Mouse (Mus musculus): Measurements from ENCODE around the gene Grpr. TPM values are rescaled to one million over a fixed set of nuclear protein-coding genes. Genes with fewer than 3 reads are reported as not detected.

Grpr gene
- 0.35 and 0.80 TPM in 2 replicates for polyA plus RNA-seq (2015; fragmentation: Nextera tagmentation; extraction: Ambion mirVana)

- no peak within 1 kb of the TSS for H3K9ac ChIP-seq
- no peaks in the 10 kb centered on the region for H3K36me3 ChIP-seq
- WGBS, result 15% methylated on average over 7 of the region's 7 CpGs
- no peaks in the 10 kb centered on the region for H3K27me3 ChIP-seq (replicated peaks)
- no peaks in the 10 kb centered on the region for H3K4me1 ChIP-seq
- no peak within 1 kb of the TSS for H3K4me2 ChIP-seq
- no peak within 1 kb of the TSS for H3K27ac ChIP-seq
- peak; percentile 75; the same call in 1 of the 2 replicates for ATAC-seq (ENCODE audit: insufficient read depth, low FRiP score, low read depth)
- H3K4me3 ChIP-seq (replicated peaks), result no peak within 1 kb of the TSS
- H3K9me3 ChIP-seq, result no peaks in the 10 kb centered on the region
These were observed at the start of gene Grpr for GRCm38 (mm10) chrX:163549666-163550065. Gene Grpr, minus strand, starts transcription at chrX:163549677.

DNA sequence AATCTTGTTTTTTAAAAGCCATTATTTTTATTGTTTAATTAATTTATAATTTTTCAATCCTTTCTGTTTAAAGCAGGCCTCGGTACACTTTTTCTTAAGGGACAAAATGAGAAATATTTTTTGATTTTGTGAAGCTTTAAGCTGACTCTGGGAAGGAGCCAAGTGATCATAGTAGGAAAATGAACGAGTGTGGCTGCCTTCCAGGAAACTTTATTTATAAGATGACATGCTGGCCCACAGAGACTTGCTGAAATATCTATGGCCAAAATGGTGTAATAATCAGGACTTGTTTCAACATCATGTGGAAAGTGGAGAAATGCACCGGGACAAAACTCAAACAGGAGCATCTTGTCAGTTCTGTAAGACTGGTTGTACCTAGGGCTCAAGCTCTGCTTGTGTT lies 11.0 kb upstream of the Grpr start:
- H3K4me3 ChIP-seq (replicated peaks), result no peak overlapping the region
- 63% methylated on average over 3 of the region's 3 CpGs for WGBS
- ATAC-seq (ENCODE audit: insufficient read depth, low FRiP score, low read depth), result no peak

GRCm38 (mm10) chrX:163547042-163547441 lies 2.4 kb downstream of the Grpr start:
- H3K4me3 ChIP-seq (replicated peaks), result no peak overlapping the region
- H3K4me1 ChIP-seq, result no peaks in the 10 kb centered on the region
- ATAC-seq (ENCODE audit: insufficient read depth, low FRiP score, low read depth), result no peak
- no peaks in the 10 kb centered on the region for H3K27me3 ChIP-seq (replicated peaks)
- H3K36me3 ChIP-seq, result no peaks in the 10 kb centered on the region
- WGBS, result 67% methylated on average over 5 of the region's 5 CpGs
- H3K27ac ChIP-seq, result no peak overlapping the region
- H3K9ac ChIP-seq, result no peak overlapping the region
- no peak overlapping the region for H3K4me2 ChIP-seq
- H3K9me3 ChIP-seq, result no peaks in the 10 kb centered on the region

More for the DNA sequence above, 11.0 kb upstream of the Grpr start:
- H3K36me3 ChIP-seq, result no peaks in the 10 kb centered on the region
- no peak overlapping the region for H3K9ac ChIP-seq
- no peaks in the 10 kb centered on the region for H3K27me3 ChIP-seq (replicated peaks)
- no peak overlapping the region for H3K27ac ChIP-seq
- no peak overlapping the region for H3K4me2 ChIP-seq
- no peaks in the 10 kb centered on the region for H3K9me3 ChIP-seq
- no peaks in the 10 kb centered on the region for H3K4me1 ChIP-seq

- no peak for ATAC-seq (ENCODE audit: insufficient read depth, low FRiP score, low read depth)
- Histone ChIP-seq H3K27me3 (replicated peaks) (peaks cover 5% of the 10 kb centered on the region; the same call in 1 of the 2 replicates), H3K4me3 (replicated peaks) (no peak overlapping the region), H3K9ac (no peak overlapping the region), H3K27ac (no peak overlapping the region), H3K4me1 (no peaks in the 10 kb centered on the region), H3K9me3 (no peaks in the 10 kb centered on the region), H3K36me3 (no peaks in the 10 kb centered on the region), H3K4me2 (no peak overlapping the region)
- 72% methylated on average over 2 of the region's 2 CpGs for WGBS
These were observed 16.6 kb downstream of the Grpr start for GRCm38 (mm10) chrX:163532836-163533235.

- H3K27ac ChIP-seq, result no peak overlapping the region
- no peak overlapping the region for H3K9ac ChIP-seq
- H3K4me1 ChIP-seq, result no peaks in the 10 kb centered on the region
- no peak; the same call in 1 of the 2 replicates for ATAC-seq (ENCODE audit: insufficient read depth, low FRiP score, low read depth)
- no peaks in the 10 kb centered on the region for H3K36me3 ChIP-seq
- no peak overlapping the region for H3K4me2 ChIP-seq
- H3K4me3 ChIP-seq (replicated peaks), result no peak overlapping the region
- H3K9me3 ChIP-seq, result no peaks in the 10 kb centered on the region
- H3K27me3 ChIP-seq (replicated peaks), result no peaks in the 10 kb centered on the region
- WGBS, result 42% methylated on average over 4 of the region's 4 CpGs
These were observed 30.4 kb downstream of the Grpr start for GRCm38 (mm10) chrX:163518963-163519541.

GRCm38 (mm10) chrX:163511766-163512165 lies 37.7 kb downstream of the Grpr start:
- no peaks in the 10 kb centered on the region for H3K36me3 ChIP-seq
- H3K4me1 ChIP-seq, result no peaks in the 10 kb centered on the region
- no peak overlapping the region for H3K9ac ChIP-seq
- H3K4me3 ChIP-seq (replicated peaks), result no peak overlapping the region
- H3K9me3 ChIP-seq, result no peaks in the 10 kb centered on the region
- H3K27ac ChIP-seq, result no peak overlapping the region
- 24% methylated on average over 2 of the region's 2 CpGs for WGBS
- no peak overlapping the region for H3K4me2 ChIP-seq
- ATAC-seq (ENCODE audit: insufficient read depth, low FRiP score, low read depth), result no peak
- no peaks in the 10 kb centered on the region; the same call in 1 of the 2 replicates for H3K27me3 ChIP-seq (replicated peaks)

DNA sequence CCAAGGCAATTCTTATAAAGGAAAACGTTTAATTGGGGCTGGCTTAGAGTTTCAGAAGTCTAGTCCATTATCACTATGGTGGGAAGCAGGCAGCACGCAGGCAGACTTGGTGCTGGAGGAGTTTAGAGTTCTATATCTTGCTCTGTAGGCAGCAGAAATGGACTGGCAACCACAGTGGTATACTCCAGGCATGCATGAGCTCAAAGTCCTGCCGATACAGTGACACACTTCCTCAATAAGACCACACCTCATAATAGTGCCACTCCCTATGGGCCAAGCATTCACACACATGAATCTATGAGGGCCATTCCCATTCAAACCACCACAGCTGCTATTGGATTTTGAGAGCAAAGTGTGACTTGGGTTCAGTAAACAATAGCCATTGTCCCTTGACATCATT lies 47.4 kb downstream of the Grpr start:
- ATAC-seq (ENCODE audit: insufficient read depth, low FRiP score, low read depth), result no peak
- Histone ChIP-seq H3K27ac (no peak overlapping the region), H3K9ac (no peak overlapping the region), H3K4me3 (replicated peaks) (no peak overlapping the region), H3K36me3 (no peaks in the 10 kb centered on the region), H3K9me3 (no peaks in the 10 kb centered on the region), H3K4me2 (no peak overlapping the region), H3K27me3 (replicated peaks) (no peaks in the 10 kb centered on the region), H3K4me1 (no peaks in the 10 kb centered on the region)
- WGBS, result 64% methylated on average over 3 of the region's 3 CpGs

Other genes with a start within 250 kb of the Grpr start
- gene Rnf138rt1, start 211.7 kb upstream of the Grpr start, polyA plus RNA-seq (2015; fragmentation: Nextera tagmentation; extraction: Ambion mirVana), result 0.30 and 0.54 TPM in 2 replicates